Mouse (Mus musculus) stomach, postnatal 0 days (tissue): Measurements from ENCODE around the gene Zmat5.

ENCODE experiments used
- CTCF ChIP-seq: IDR thresholded peaks from 2 replicates; pipeline ENCODE4 v1.5.1; 2016; ENCODE audit warnings: antibody characterized with exemption, low read depth, mild to moderate bottlenecking, moderate library complexity
- EP300 ChIP-seq: optimal IDR thresholded peaks from 2 replicates; pipeline ENCODE3; 2016; ENCODE audit warnings: antibody characterized with exemption

GRCm38 (mm10) chr11:4738719-4739118, 34.2 kb downstream of the Zmat5 start:
- no peak for TF ChIP-seq CTCF
- no peak for TF ChIP-seq EP300
